8 mouse cellular contexts compared by ENCODE assay signal in genomic region chr1:133887044-133887443, GRCm38 (mm10). TPM values are rescaled to one million over a fixed set of nuclear protein-coding genes. Genes with fewer than 3 reads are reported as not detected.
DNase-seq lines count a peak whose midpoint lies in the region; ATAC-seq and TF ChIP-seq lines count a peak whose summit lies in the region.

No protein-coding gene starts in this region.

- H3K9me3 ChIP-seq in kidney, embryonic 16.5 days (ENCODE audit: low read length), result no peaks in the 10 kb centered on the region
- no peaks in the 10 kb centered on the region for H3K9me3 ChIP-seq in forebrain, embryonic 12.5 days
- H3K9me3 ChIP-seq in midbrain, embryonic 15.5 days, result no peaks in the 10 kb centered on the region

- no peak overlapping the region for H3K4me3 ChIP-seq in kidney, embryonic 16.5 days (ENCODE audit: low read length)
- no peak overlapping the region for H3K4me3 ChIP-seq in forebrain, embryonic 12.5 days (replicated peaks)
- H3K4me3 ChIP-seq in midbrain, embryonic 15.5 days, result 0 out of 2 replicates have a peak overlapping the region, but pooled peaks have one; percentile 8
- no peak overlapping the region for H3K4me3 ChIP-seq in kidney, adult 2 months (ENCODE audit: insufficient read depth, low read depth, low read length)

- peak overlapping the region; percentile 19; the same call in 1 of the 2 replicates for H3K9ac ChIP-seq in kidney, embryonic 16.5 days (replicated peaks; ENCODE audit: low read length)
- no peak overlapping the region for H3K9ac ChIP-seq in forebrain, embryonic 12.5 days
- no peak overlapping the region for H3K9ac ChIP-seq in midbrain, embryonic 15.5 days

- no peak for ATAC-seq in kidney, embryonic 16.5 days (ENCODE audit: low FRiP score, low TSS enrichment)
- peak; percentile 42 for ATAC-seq in forebrain, embryonic 12.5 days (ENCODE audit: low FRiP score)
- peak; percentile 61 for ATAC-seq in midbrain, embryonic 15.5 days (replicated peaks)

- 7% methylated on average over 8 of the region's 8 CpGs for WGBS in kidney, embryonic 16.5 days
- WGBS in forebrain, embryonic 12.5 days, result 1% methylated on average over 8 of the region's 8 CpGs
- WGBS in midbrain, embryonic 15.5 days, result 4% methylated on average over 8 of the region's 8 CpGs
- 35% methylated on average over 8 of the region's 8 CpGs for WGBS in kidney, adult 2 months

- TF ChIP-seq CTCF in kidney, adult 2 months (conservative IDR thresholded peaks at IDR 0.05; ENCODE audit: insufficient read depth, insufficient read length, low read depth, low read length), result no peak

- H3K4me2 ChIP-seq in kidney, embryonic 16.5 days (replicated peaks; ENCODE audit: low read depth, low read length), result no peak overlapping the region
- H3K4me2 ChIP-seq in forebrain, embryonic 12.5 days, result peak overlapping the region; percentile 23; the same call in 1 of the 2 replicates
- H3K4me2 ChIP-seq in midbrain, embryonic 15.5 days, result peak overlapping the region; percentile 41

- no peaks in the 10 kb centered on the region for H3K27me3 ChIP-seq in kidney, embryonic 16.5 days (ENCODE audit: insufficient read depth, low read length)
- H3K27me3 ChIP-seq in forebrain, embryonic 12.5 days, result peaks cover 28% of the 10 kb centered on the region
- no peaks in the 10 kb centered on the region for H3K27me3 ChIP-seq in midbrain, embryonic 15.5 days (replicated peaks)
- no peaks in the 10 kb centered on the region for H3K27me3 ChIP-seq in kidney, adult 2 months (replicated peaks; ENCODE audit: control insufficient read depth, insufficient read depth, low read length)

- H3K4me1 ChIP-seq in kidney, embryonic 16.5 days (ENCODE audit: insufficient read depth, low read length), result peaks cover 68% of the 10 kb centered on the region
- H3K4me1 ChIP-seq in forebrain, embryonic 12.5 days, result peaks cover 59% of the 10 kb centered on the region
- peaks cover 43% of the 10 kb centered on the region for H3K4me1 ChIP-seq in midbrain, embryonic 15.5 days
- peaks cover 9% of the 10 kb centered on the region for H3K4me1 ChIP-seq in kidney, adult 2 months (ENCODE audit: control insufficient read depth, insufficient read depth, low read length)

- H3K36me3 ChIP-seq in kidney, embryonic 16.5 days (ENCODE audit: insufficient read depth, low read length), result no peaks in the 10 kb centered on the region
- H3K36me3 ChIP-seq in forebrain, embryonic 12.5 days (replicated peaks), result no peaks in the 10 kb centered on the region
- H3K36me3 ChIP-seq in midbrain, embryonic 15.5 days (replicated peaks), result no peaks in the 10 kb centered on the region
- no peaks in the 10 kb centered on the region for H3K36me3 ChIP-seq in kidney, adult 2 months (ENCODE audit: control insufficient read depth, insufficient read depth, low read length)

- no peak overlapping the region for H3K27ac ChIP-seq in kidney, embryonic 16.5 days (ENCODE audit: low read length)
- H3K27ac ChIP-seq in forebrain, embryonic 12.5 days, result 0 out of 2 replicates have a peak overlapping the region, but pooled peaks have one; percentile 27
- peak overlapping the region; percentile 66 for H3K27ac ChIP-seq in midbrain, embryonic 15.5 days
- no peak overlapping the region for H3K27ac ChIP-seq in kidney, adult 2 months (ENCODE audit: insufficient read depth, low read depth, low read length)

- no peak for DNase-seq in kidney, adult 8-10 months
- DNase-seq in left cerebral cortex, adult 11 months (ENCODE audit: low spot score), result peak; percentile 68
- DNase-seq in adrenal gland, adult 8-10 months, result no peak
- DNase-seq in gastrocnemius, postnatal 10 days, result no peak
- no peak for DNase-seq in kidney, adult 2 months

- TF ChIP-seq POLR2A in kidney, adult 2 months (IDR thresholded peaks at IDR 0.05; ENCODE audit: low read depth, low read length), result no peak

RNA-seq across cellular contexts. Expression of gene Optc, which starts 20.8 kb away (rescaled TPM):
- 0.18 and 0.47 TPM in 2 replicates for polyA plus RNA-seq in kidney, embryonic 16.5 days (2015; fragmentation: Nextera tagmentation; extraction: Ambion mirVana)
- 2.6 and 3.2 TPM in 2 replicates for polyA plus RNA-seq in forebrain, embryonic 12.5 days (2016; fragmentation: Nextera tagmentation; extraction: Ambion mirVana)
- 2.8 and 3.7 TPM in 2 replicates for polyA plus RNA-seq in midbrain, embryonic 15.5 days (2015; fragmentation: Nextera tagmentation; extraction: Ambion mirVana)
- total RNA-seq in adrenal gland, adult 8-10 months (2022), result 1 to 10 TPM; 1.0 to 2.2 (median 1.4) TPM
- under 1 TPM; 0.16 to 0.23 TPM for total RNA-seq in gastrocnemius, postnatal 10 days (2021)
- polyA plus RNA-seq in kidney, adult 2 months (2012; rRNA removed), result 0.48 and 1.5 TPM in 2 replicates

RNA-seq across cellular contexts. Expression of gene Prelp, which starts 34.2 kb away (rescaled TPM):
- 2.1 and 2.6 TPM in 2 replicates for polyA plus RNA-seq in kidney, embryonic 16.5 days (2015; fragmentation: Nextera tagmentation; extraction: Ambion mirVana)
- 2.0 and 2.1 TPM in 2 replicates for polyA plus RNA-seq in forebrain, embryonic 12.5 days (2016; fragmentation: Nextera tagmentation; extraction: Ambion mirVana)
- polyA plus RNA-seq in midbrain, embryonic 15.5 days (2015; fragmentation: Nextera tagmentation; extraction: Ambion mirVana), result 8.4 and 9.5 TPM in 2 replicates
- total RNA-seq in adrenal gland, adult 8-10 months (2022), result 100 to 1,000 TPM in 1 of 4 experiments, 10 to 100 TPM in 3; 40.0 to 103 (median 53.5) TPM
- 10 to 100 TPM; 16.3 to 20.0 TPM for total RNA-seq in gastrocnemius, postnatal 10 days (2021)
- 35.0 and 38.2 TPM in 2 replicates for polyA plus RNA-seq in kidney, adult 2 months (2012; rRNA removed)

Comparison
In these comparisons a context has a peak if more than half of its experiments do, and no peak if none do; other contexts are left out.
1. H3K27ac ChIP-seq: peak in forebrain, embryonic 12.5 days (single experiment) and midbrain, embryonic 15.5 days (single experiment); none in kidney, embryonic 16.5 days (single experiment) and kidney, adult 2 months (single experiment).